Mouse (Mus musculus): Measurements from ENCODE around the gene Fnbp1l. TPM values are rescaled to one million over a fixed set of nuclear protein-coding genes. Genes with fewer than 3 reads are reported as not detected.

The Fnbp1l gene
- total RNA-seq, 4 experiments from 2014 or later, result 25.9 to 34.5 (median 31.4) TPM

- no peak for DNase-seq (ENCODE audit: low spot score in 2 of 2)
Observed at GRCm38 (mm10) chr3:122606105-122606801, 13.3 kb downstream of the Fnbp1l start.

GRCm38 (mm10) chr3:122603229-122603628 lies 16.3 kb downstream of the Fnbp1l start:
- DNase-seq (ENCODE audit: low spot score in 2 of 2), result no peak

- DNase-seq (ENCODE audit: low spot score in 2 of 2), result no peak
Observed at GRCm38 (mm10) chr3:122602370-122602769, 17.1 kb downstream of the Fnbp1l start.

- DNase-seq (ENCODE audit: low spot score in 2 of 2), result no peak
Observed at GRCm38 (mm10) chr3:122599291-122599690, 20.2 kb downstream of the Fnbp1l start.

- DNase-seq (ENCODE audit: low spot score in 2 of 2), result no peak
Observed at GRCm38 (mm10) chr3:122590804-122591203, 28.7 kb downstream of the Fnbp1l start.

GRCm38 (mm10) chr3:122590346-122590745 lies 29.2 kb downstream of the Fnbp1l start:
- DNase-seq (ENCODE audit: low spot score in 2 of 2), result no peak

GRCm38 (mm10) chr3:122586918-122587641 lies 32.4 kb downstream of the Fnbp1l start:
- no peak for DNase-seq (ENCODE audit: low spot score in 2 of 2)

GRCm38 (mm10) chr3:122577360-122577759 lies 42.2 kb downstream of the Fnbp1l start:
- DNase-seq (ENCODE audit: low spot score in 2 of 2), result no peak

GRCm38 (mm10) chr3:122574921-122575320 lies 44.6 kb downstream of the Fnbp1l start:
- no peak for DNase-seq (ENCODE audit: low spot score in 2 of 2)

- DNase-seq (ENCODE audit: low spot score in 2 of 2), result peak; percentile 44 to 48
Observed at GRCm38 (mm10) chr3:122573426-122574286, 45.9 kb downstream of the Fnbp1l start.

GRCm38 (mm10) chr3:122566549-122566948 lies 53.0 kb downstream of the Fnbp1l start:
- no peak for DNase-seq (ENCODE audit: low spot score in 2 of 2)

GRCm38 (mm10) chr3:122566112-122566511 lies 53.4 kb downstream of the Fnbp1l start:
- DNase-seq (ENCODE audit: low spot score in 2 of 2), result no peak

GRCm38 (mm10) chr3:122565285-122565684 lies 54.2 kb downstream of the Fnbp1l start:
- DNase-seq (ENCODE audit: low spot score in 2 of 2), result no peak

GRCm38 (mm10) chr3:122557766-122558165 lies 61.7 kb downstream of the Fnbp1l start:
- no peak for DNase-seq (ENCODE audit: low spot score in 2 of 2)

GRCm38 (mm10) chr3:122551174-122551573 lies 68.3 kb downstream of the Fnbp1l start:
- DNase-seq (ENCODE audit: low spot score in 2 of 2), result no peak

- no peak for DNase-seq (ENCODE audit: low spot score in 2 of 2)
Observed at GRCm38 (mm10) chr3:122547469-122547868, 72.0 kb downstream of the Fnbp1l start.

GRCm38 (mm10) chr3:122545346-122545745 lies 74.2 kb downstream of the Fnbp1l start:
- no peak for DNase-seq (ENCODE audit: low spot score in 2 of 2)

- no peak for DNase-seq (ENCODE audit: low spot score in 2 of 2)
Observed at GRCm38 (mm10) chr3:122540918-122541317, 78.6 kb downstream of the Fnbp1l start.

- no peak for DNase-seq (ENCODE audit: low spot score in 2 of 2)
Observed at GRCm38 (mm10) chr3:122539961-122540690, 79.4 kb downstream of the Fnbp1l start.

- no peak for DNase-seq (ENCODE audit: low spot score in 2 of 2)
Observed at GRCm38 (mm10) chr3:122538851-122539250, 80.7 kb downstream of the Fnbp1l start.
